Mouse (Mus musculus) erythroblast, embryonic 14.5 days (primary cell): ENCODE results near the gene Pde4d. TPM values are rescaled to one million over a fixed set of nuclear protein-coding genes. Genes with fewer than 3 reads are reported as not detected.

Experiments used
- H3K27me3 ChIP-seq: 2 replicates; pipeline ENCODE4 v1.6.1; 2012; ENCODE audit warnings: inconsistent platforms; ENCODE audit not compliant: control insufficient read depth
- H3K36me3 ChIP-seq: 2 replicates; pipeline ENCODE4 v1.6.1; 2012; ENCODE audit warnings: mild to moderate bottlenecking, inconsistent platforms; ENCODE audit not compliant: control insufficient read depth
- H3K4me1 ChIP-seq: 2 replicates; pipeline ENCODE4 v1.6.1; 2012; ENCODE audit warnings: inconsistent platforms; ENCODE audit not compliant: control insufficient read depth
- H3K4me3 ChIP-seq: replicated peaks from 2 replicates; pipeline ENCODE3; 2012; ENCODE audit warnings: moderate library complexity, mild to moderate bottlenecking, inconsistent platforms
- H3K9me3 ChIP-seq: 2 replicates; pipeline ENCODE4 v1.6.1; 2012; ENCODE audit warnings: low read length, inconsistent platforms, mixed read lengths; ENCODE audit not compliant: control insufficient read depth
- GATA1 ChIP-seq: IDR thresholded peaks from 2 replicates; pipeline ENCODE4 v1.6.1; 2012; ENCODE audit warnings: low read length, inconsistent platforms, mixed read lengths
- TAL1 ChIP-seq: IDR thresholded peaks from 3 replicates; pipeline ENCODE4 v1.6.1; 2012; ENCODE audit warnings: low read length, inconsistent platforms, mixed read lengths
- polyA plus RNA-seq: library from polyadenylated mRNA; stranded (reverse); fragments of >175 nt; gene quantifications from 2 replicates; pipeline ENCODE4 v1.2.3, GENCODE M21; 2012

Gene Pde4d
- polyA plus RNA-seq, 1 experiment, result 0.23 TPM

- no peaks in the 10 kb centered on the region for H3K4me1 ChIP-seq
- no peaks in the 10 kb centered on the region for H3K27me3 ChIP-seq
- TF ChIP-seq TAL1, result no peak
- TF ChIP-seq GATA1, result no peak
- peaks cover 7% of the 10 kb centered on the region for H3K36me3 ChIP-seq
- no peak overlapping the region for H3K4me3 ChIP-seq
- no peaks in the 10 kb centered on the region for H3K9me3 ChIP-seq
Measured at GRCm38 (mm10) chr13:109727346-109727745, 1277.6 kb downstream of the Pde4d start.

GRCm38 (mm10) chr13:109729612-109730011 is 1279.9 kb downstream of the Pde4d start:
- no peaks in the 10 kb centered on the region for H3K9me3 ChIP-seq
- H3K4me1 ChIP-seq, result no peaks in the 10 kb centered on the region
- H3K27me3 ChIP-seq, result no peaks in the 10 kb centered on the region
- H3K36me3 ChIP-seq, result peaks cover 8% of the 10 kb centered on the region
- H3K4me3 ChIP-seq, result no peak overlapping the region
- TF ChIP-seq GATA1 (no peak), TAL1 (no peak)

GRCm38 (mm10) chr13:109732655-109733376 is 1283.1 kb downstream of the Pde4d start:
- H3K4me1 ChIP-seq, result no peaks in the 10 kb centered on the region
- H3K36me3 ChIP-seq, result peaks cover 3% of the 10 kb centered on the region; the same call in 1 of the 2 replicates
- no peak for TF ChIP-seq GATA1
- TF ChIP-seq TAL1, result no peak
- H3K4me3 ChIP-seq, result no peak overlapping the region
- H3K27me3 ChIP-seq, result no peaks in the 10 kb centered on the region
- no peaks in the 10 kb centered on the region for H3K9me3 ChIP-seq

GRCm38 (mm10) chr13:109736290-109737078 is 1286.7 kb downstream of the Pde4d start:
- peaks cover 14% of the 10 kb centered on the region for H3K36me3 ChIP-seq
- no peaks in the 10 kb centered on the region for H3K27me3 ChIP-seq
- TF ChIP-seq TAL1, result no peak
- H3K4me3 ChIP-seq, result no peak overlapping the region
- H3K9me3 ChIP-seq, result no peaks in the 10 kb centered on the region
- no peaks in the 10 kb centered on the region for H3K4me1 ChIP-seq

- H3K9me3 ChIP-seq, result no peaks in the 10 kb centered on the region
- peaks cover 41% of the 10 kb centered on the region for H3K36me3 ChIP-seq
- H3K4me1 ChIP-seq, result no peaks in the 10 kb centered on the region
- TF ChIP-seq GATA1 (no peak), TAL1 (no peak)
- no peak overlapping the region for H3K4me3 ChIP-seq
- H3K27me3 ChIP-seq, result no peaks in the 10 kb centered on the region
Measured at GRCm38 (mm10) chr13:109746492-109746891, 1296.7 kb downstream of the Pde4d start.

GRCm38 (mm10) chr13:109752236-109752863 is 1302.6 kb downstream of the Pde4d start:
- H3K9me3 ChIP-seq, result no peaks in the 10 kb centered on the region
- no peak overlapping the region for H3K4me3 ChIP-seq
- TF ChIP-seq GATA1 (no peak), TAL1 (no peak)
- H3K36me3 ChIP-seq, result peaks cover 26% of the 10 kb centered on the region
- H3K4me1 ChIP-seq, result no peaks in the 10 kb centered on the region
- H3K27me3 ChIP-seq, result no peaks in the 10 kb centered on the region

GRCm38 (mm10) chr13:109756854-109757253 is 1307.1 kb downstream of the Pde4d start:
- TF ChIP-seq TAL1 (no peak), GATA1 (no peak)
- H3K4me3 ChIP-seq, result no peak overlapping the region
- no peaks in the 10 kb centered on the region for H3K4me1 ChIP-seq
- H3K36me3 ChIP-seq, result peaks cover 19% of the 10 kb centered on the region
- no peaks in the 10 kb centered on the region for H3K27me3 ChIP-seq
- no peaks in the 10 kb centered on the region for H3K9me3 ChIP-seq

- TF ChIP-seq TAL1 (no peak), GATA1 (no peak)
Measured at GRCm38 (mm10) chr13:109759201-109759600, 1309.5 kb downstream of the Pde4d start.

GRCm38 (mm10) chr13:109761081-109761480 is 1311.3 kb downstream of the Pde4d start:
- H3K36me3 ChIP-seq, result peaks cover 13% of the 10 kb centered on the region
- TF ChIP-seq GATA1 (no peak), TAL1 (no peak)
- no peak overlapping the region for H3K4me3 ChIP-seq
- H3K27me3 ChIP-seq, result no peaks in the 10 kb centered on the region
- H3K9me3 ChIP-seq, result no peaks in the 10 kb centered on the region
- H3K4me1 ChIP-seq, result no peaks in the 10 kb centered on the region

More at GRCm38 (mm10) chr13:109759201-109759600, 1309.5 kb downstream of the Pde4d start:
- Histone ChIP-seq H3K36me3 (peaks cover 13% of the 10 kb centered on the region), H3K9me3 (no peaks in the 10 kb centered on the region), H3K4me3 (no peak overlapping the region), H3K27me3 (no peaks in the 10 kb centered on the region), H3K4me1 (no peaks in the 10 kb centered on the region)
